Mouse (Mus musculus) R1 (cell line): ENCODE measurements at regions not wholly inside any gene's neighbourhood (a gene's known extent, or its start where the extent isn't known, plus 50 kb on each side); places are given as distances from the start of the nearest gene placed in this dataset.

ENCODE experiments used
- DNase-seq: peaks from one replicate; pipeline ENCODE4 v3.0.0-alpha.2; 2018; ENCODE audit warnings: low read depth, low spot score

DNA sequence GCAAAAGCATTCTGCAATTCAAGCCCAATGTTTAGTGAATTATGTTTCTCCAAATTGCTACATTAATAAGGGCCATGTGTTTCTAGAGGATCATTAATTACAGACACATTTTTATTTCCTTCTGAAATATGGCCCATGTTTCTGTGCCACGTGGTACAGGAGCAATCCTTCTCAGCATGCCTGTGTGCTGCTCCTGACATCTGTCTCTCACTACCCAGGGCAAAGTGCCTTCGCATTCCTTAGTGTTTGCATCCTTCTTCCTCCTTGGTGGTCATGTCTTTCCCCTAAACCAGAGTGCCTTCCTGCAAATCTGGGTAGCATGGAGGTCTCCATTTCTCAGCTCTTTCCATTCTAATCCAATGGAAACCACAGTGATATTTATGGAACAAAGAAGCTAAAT, 832.7 kb upstream of the Fam160b2 start:
- no peak for DNase-seq
